Mouse (Mus musculus): ENCODE data around the gene Gm20696.

Gene Gm20696

GRCm38 (mm10) chr6:99624542-99624941 is 42.1 kb downstream of the Gm20696 start:
- no peak for DNase-seq (ENCODE audit: low spot score in 2 of 2)

- DNase-seq (ENCODE audit: low spot score in 2 of 2), result no peak
Observed at GRCm38 (mm10) chr6:99623641-99624040, 43.0 kb downstream of the Gm20696 start.

- no peak for DNase-seq (ENCODE audit: low spot score in 2 of 2)
Observed at GRCm38 (mm10) chr6:99621167-99621566, 45.4 kb downstream of the Gm20696 start.

- DNase-seq (ENCODE audit: low spot score in 2 of 2), result no peak
Observed at GRCm38 (mm10) chr6:99620471-99620870, 46.1 kb downstream of the Gm20696 start.

- DNase-seq (ENCODE audit: low spot score in 2 of 2), result no peak
Observed at GRCm38 (mm10) chr6:99619964-99620363, 46.6 kb downstream of the Gm20696 start.

- DNase-seq (ENCODE audit: low spot score in 2 of 2), result no peak
Observed at GRCm38 (mm10) chr6:99619466-99619865, 47.1 kb downstream of the Gm20696 start.

GRCm38 (mm10) chr6:99617867-99618266 is 48.7 kb downstream of the Gm20696 start:
- no peak for DNase-seq (ENCODE audit: low spot score in 2 of 2)

GRCm38 (mm10) chr6:99617415-99617814 is 49.2 kb downstream of the Gm20696 start:
- DNase-seq (ENCODE audit: low spot score in 2 of 2), result no peak

- DNase-seq (ENCODE audit: low spot score in 2 of 2), result no peak
Observed at GRCm38 (mm10) chr6:99615272-99615751, 51.3 kb downstream of the Gm20696 start.

- DNase-seq (ENCODE audit: low spot score in 2 of 2), result no peak
Observed at GRCm38 (mm10) chr6:99614566-99615271, 51.9 kb downstream of the Gm20696 start.

GRCm38 (mm10) chr6:99611866-99612265 is 54.7 kb downstream of the Gm20696 start:
- DNase-seq (ENCODE audit: low spot score in 2 of 2), result no peak

GRCm38 (mm10) chr6:99610454-99611427 is 55.9 kb downstream of the Gm20696 start:
- DNase-seq (ENCODE audit: low spot score in 2 of 2), result peak; percentile 34 to 35

- DNase-seq (ENCODE audit: low spot score in 2 of 2), result no peak
Observed at GRCm38 (mm10) chr6:99606079-99606478, 60.5 kb downstream of the Gm20696 start.

- no peak for DNase-seq (ENCODE audit: low spot score in 2 of 2)
Observed at GRCm38 (mm10) chr6:99604758-99605157, 61.8 kb downstream of the Gm20696 start.

GRCm38 (mm10) chr6:99602434-99602833 is 64.2 kb downstream of the Gm20696 start:
- DNase-seq (ENCODE audit: low spot score in 2 of 2), result no peak

GRCm38 (mm10) chr6:99600886-99601285 is 65.7 kb downstream of the Gm20696 start:
- no peak for DNase-seq (ENCODE audit: low spot score in 2 of 2)

GRCm38 (mm10) chr6:99600168-99600793 is 66.3 kb downstream of the Gm20696 start:
- peak; percentile 14 to 41 for DNase-seq (ENCODE audit: low spot score in 2 of 2)

GRCm38 (mm10) chr6:99599651-99600050 is 66.9 kb downstream of the Gm20696 start:
- no peak for DNase-seq (ENCODE audit: low spot score in 2 of 2)

- no peak for DNase-seq (ENCODE audit: low spot score in 2 of 2)
Observed at GRCm38 (mm10) chr6:99599229-99599628, 67.4 kb downstream of the Gm20696 start.

GRCm38 (mm10) chr6:99577040-99577439 is 89.6 kb downstream of the Gm20696 start:
- DNase-seq (ENCODE audit: low spot score in 2 of 2), result no peak

- no peak for DNase-seq (ENCODE audit: low spot score in 2 of 2)
Observed at GRCm38 (mm10) chr6:99575633-99576032, 91.0 kb downstream of the Gm20696 start.

- DNase-seq (ENCODE audit: low spot score in 2 of 2), result no peak
Observed at GRCm38 (mm10) chr6:99573343-99573742, 93.3 kb downstream of the Gm20696 start.
